Mouse (Mus musculus) stomach, postnatal 0 days (tissue): ENCODE results near the gene Casp3. TPM values are rescaled to one million over a fixed set of nuclear protein-coding genes. Genes with fewer than 3 reads are reported as not detected.

Source experiments
- ATAC-seq: fragments of 200-750 bp; cut with Nextera tagmentation; 2 replicates; pipeline ENCODE4 v1.8.0; 2017; ENCODE audit not compliant: low FRiP score, low TSS enrichment
- DNase-seq: peaks from one replicate; pipeline ENCODE4 v3.0.0-alpha.2; 2016; ENCODE audit warnings: low spot score
- H3K27ac ChIP-seq: fragments of 300-500 bp; sonication (generic); replicated peaks from 2 replicates; pipeline ENCODE4 v1.5.1; 2014; ENCODE audit warnings: mild to moderate bottlenecking, control low read depth
- H3K27me3 ChIP-seq: fragments of 300-500 bp; sonication (generic); 2 replicates; pipeline ENCODE4 v1.6.1; 2014; ENCODE audit warnings: low read length; ENCODE audit not compliant: control insufficient read depth, insufficient read depth
- H3K36me3 ChIP-seq: fragments of 300-500 bp; sonication (generic); 2 replicates; pipeline ENCODE4 v1.6.1; 2014; ENCODE audit warnings: low read length, mixed read lengths; ENCODE audit not compliant: control insufficient read depth, insufficient read depth
- H3K4me1 ChIP-seq: fragments of 300-500 bp; sonication (generic); replicated peaks from 2 replicates; pipeline ENCODE4 v1.6.1; 2014; ENCODE audit warnings: antibody characterized with exemption; ENCODE audit not compliant: control insufficient read depth, insufficient read depth
- H3K4me2 ChIP-seq: fragments of 300-500 bp; sonication (generic); replicated peaks from 2 replicates; pipeline ENCODE4 v1.6.1; 2014; ENCODE audit warnings: low read depth, mild to moderate bottlenecking, control low read depth, moderate library complexity
- H3K4me3 ChIP-seq: fragments of 300-500 bp; sonication (generic); 2 replicates; pipeline ENCODE4 v1.5.1; 2014; ENCODE audit warnings: low read depth, low read length, control low read depth
- H3K9ac ChIP-seq: fragments of 300-500 bp; sonication (generic); 2 replicates; pipeline ENCODE4 v1.6.1; 2014; ENCODE audit warnings: mild to moderate bottlenecking, low read length, control low read depth, mixed read lengths
- H3K9me3 ChIP-seq: fragments of 300-500 bp; sonication (generic); 2 replicates; pipeline ENCODE4 v1.6.1; 2016; ENCODE audit warnings: low read length; ENCODE audit not compliant: control insufficient read depth
- CTCF ChIP-seq: IDR thresholded peaks from 2 replicates; pipeline ENCODE4 v1.5.1; 2016; ENCODE audit warnings: antibody characterized with exemption, low read depth, mild to moderate bottlenecking, moderate library complexity
- EP300 ChIP-seq: optimal IDR thresholded peaks from 2 replicates; pipeline ENCODE3; 2016; ENCODE audit warnings: antibody characterized with exemption
- WGBS: fragments of 180-500 bp; shearing (Covaris S2); extraction: QIAGEN DNeasy Blood & Tissue Kit; methylation state at CpG from one replicate; pipeline ENCODE4 v1.1.7; 2014; 5-methylcytosine and 5-hydroxymethylcytosine counted together
- polyA plus RNA-seq: library from polyadenylated mRNA; unstranded; fragments of >200 nt; fragmentation: Nextera tagmentation; extraction: Ambion mirVana; gene quantifications from 2 replicates; pipeline ENCODE4 v1.2.1, GENCODE M21; 2015

Casp3 gene
- polyA plus RNA-seq, 1 experiment from 2014 or later: 25.0 TPM

DNA sequence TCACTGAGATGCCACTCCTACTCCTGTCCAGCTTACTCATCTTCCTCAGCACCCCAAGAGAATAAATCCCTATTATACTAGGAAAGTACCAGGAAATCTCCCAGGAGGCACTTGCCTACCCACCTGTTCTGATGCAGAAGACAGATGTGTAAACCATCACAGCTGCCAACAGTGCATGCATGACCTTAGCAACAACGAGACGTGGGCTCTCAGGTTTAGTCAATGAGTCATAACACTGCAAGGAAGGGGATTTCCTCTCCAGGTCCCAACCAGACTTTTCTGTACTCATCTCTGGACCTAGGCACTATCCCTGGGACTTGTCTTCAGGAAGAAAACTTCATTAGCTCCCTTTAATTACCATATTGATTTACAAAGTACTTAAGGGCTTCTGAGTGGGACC, 38.8 kb downstream of the Casp3 start:
- no peak overlapping the region for H3K4me3 ChIP-seq
- H3K4me2 ChIP-seq: no peak overlapping the region
- 43% methylated on average over 2 of the region's 2 CpGs for WGBS
- H3K9me3 ChIP-seq: no peaks in the 10 kb centered on the region
- no peaks in the 10 kb centered on the region for H3K36me3 ChIP-seq
- TF ChIP-seq CTCF (no peak), EP300 (no peak)
- no peaks in the 10 kb centered on the region for H3K4me1 ChIP-seq
- no peak overlapping the region for H3K27ac ChIP-seq
- H3K9ac ChIP-seq: no peak overlapping the region
- DNase-seq: no peak
- no peak for ATAC-seq
- H3K27me3 ChIP-seq: no peaks in the 10 kb centered on the region

DNA sequence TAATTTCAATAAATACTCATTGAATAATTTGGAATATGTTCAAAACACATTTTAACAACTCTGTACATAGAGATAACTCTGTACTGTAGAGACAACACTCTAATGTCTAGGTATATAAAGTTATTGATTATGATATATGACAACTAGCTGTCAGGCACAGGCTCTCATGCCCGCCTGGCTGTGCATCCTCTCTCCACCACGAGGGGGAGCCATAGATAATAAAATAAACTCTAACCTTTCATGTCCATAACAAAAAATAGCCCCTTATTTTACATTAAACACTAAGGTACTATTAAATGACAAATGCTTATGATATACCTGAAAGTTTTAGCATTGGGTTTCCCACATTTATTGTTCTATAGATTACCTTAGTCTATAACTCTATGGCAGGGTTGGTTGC, 54.4 kb downstream of the Casp3 start:
- no peak overlapping the region for H3K4me3 ChIP-seq
- 0 out of 2 replicates have a peak, but pooled peaks have one; percentile 26 for ATAC-seq

DNA sequence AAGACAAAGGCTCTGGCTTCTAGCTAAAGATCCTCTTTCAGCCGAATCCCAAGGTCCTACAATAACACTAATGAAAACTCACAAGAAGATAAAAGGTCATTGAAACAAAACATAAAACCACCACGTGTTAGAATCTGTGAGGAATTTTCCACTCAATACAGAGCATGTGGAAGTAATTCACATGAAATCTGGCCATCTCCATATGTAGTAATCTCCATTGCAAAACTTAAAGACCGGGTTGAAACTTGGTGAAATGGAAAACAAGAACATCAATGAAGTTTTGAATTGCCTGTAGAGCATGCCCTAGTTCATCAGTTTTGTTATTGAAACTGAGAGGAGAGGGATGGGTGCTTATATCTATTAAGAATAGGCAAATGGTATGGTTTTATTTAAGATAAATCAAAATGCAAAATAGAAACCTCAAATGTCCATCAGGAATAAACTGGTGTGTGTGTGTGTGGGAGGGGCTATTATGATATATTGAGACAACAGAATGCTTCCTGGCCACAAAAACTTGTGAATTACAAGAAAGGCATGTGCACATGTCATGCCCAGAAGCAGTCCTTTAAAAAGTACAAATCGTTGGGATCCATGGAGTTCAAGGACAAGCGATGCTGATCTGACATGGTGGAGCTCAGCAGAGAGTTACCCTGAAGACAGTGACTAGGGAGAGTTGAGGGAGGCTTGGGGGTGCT, 63.7 kb downstream of the Casp3 start:
- H3K36me3 ChIP-seq: no peaks in the 10 kb centered on the region
- H3K4me2 ChIP-seq: no peak overlapping the region
- H3K27me3 ChIP-seq: no peaks in the 10 kb centered on the region
- no peak for DNase-seq
- no peak overlapping the region for H3K4me3 ChIP-seq
- no peaks in the 10 kb centered on the region for H3K4me1 ChIP-seq
- H3K9me3 ChIP-seq: no peaks in the 10 kb centered on the region
- TF ChIP-seq CTCF (no peak), EP300 (no peak)
- no peak overlapping the region for H3K9ac ChIP-seq
- 67% methylated on average over 5 of the region's 5 CpGs for WGBS
- no peak overlapping the region for H3K27ac ChIP-seq
- no peak for ATAC-seq

More for the DNA sequence above, 54.4 kb downstream of the Casp3 start:
- Histone ChIP-seq H3K4me1 (no peaks in the 10 kb centered on the region), H3K36me3 (no peaks in the 10 kb centered on the region), H3K27ac (no peak overlapping the region), H3K9me3 (no peaks in the 10 kb centered on the region), H3K4me2 (no peak overlapping the region), H3K27me3 (no peaks in the 10 kb centered on the region), H3K9ac (no peak overlapping the region)
- 2% methylated on average over 2 of the region's 2 CpGs for WGBS
- peak; percentile 67 for DNase-seq
- TF ChIP-seq CTCF (peak; percentile 89), EP300 (no peak)

DNA sequence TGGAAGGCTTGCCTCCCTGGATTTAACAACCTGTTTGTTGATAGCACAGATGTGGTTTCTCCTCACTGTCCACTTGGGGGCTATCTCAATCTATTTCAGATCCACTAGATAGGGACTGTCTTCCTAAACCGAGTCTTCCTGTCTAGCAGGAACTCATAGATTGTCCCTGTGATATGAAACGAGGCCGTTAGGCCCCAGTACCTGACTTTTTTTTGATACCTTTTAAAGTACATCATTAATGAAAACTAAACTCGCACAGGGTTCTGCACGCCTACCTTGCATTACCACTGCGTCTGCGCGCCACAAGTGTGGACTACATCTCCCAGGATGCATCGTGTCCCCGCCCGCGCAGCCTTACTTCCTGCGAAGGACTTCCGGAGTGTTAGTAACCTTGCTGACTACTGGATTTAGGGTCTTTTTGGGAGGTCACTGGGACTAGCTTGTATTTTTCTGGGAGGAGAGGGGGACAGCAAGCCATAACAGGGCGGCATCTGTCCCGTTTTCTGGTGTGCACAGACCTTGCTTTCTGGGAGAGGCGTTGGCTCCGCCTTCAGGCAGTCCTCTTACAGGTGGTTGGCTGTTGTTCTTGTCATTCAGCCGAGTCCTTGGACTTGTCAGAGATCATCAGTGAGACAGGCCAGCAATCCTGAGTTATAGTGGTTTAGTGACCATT, 69.7 kb downstream of the Casp3 start:
- H3K27me3 ChIP-seq: no peaks in the 10 kb centered on the region
- peak; percentile 95 for ATAC-seq
- H3K9ac ChIP-seq: peak overlapping the region; percentile 70
- peak overlapping the region; percentile 47 for H3K4me3 ChIP-seq
- no peaks in the 10 kb centered on the region for H3K36me3 ChIP-seq
- peak overlapping the region; percentile 43 for H3K4me2 ChIP-seq
- no peaks in the 10 kb centered on the region for H3K9me3 ChIP-seq
- H3K27ac ChIP-seq: peak overlapping the region; percentile 85
- DNase-seq: peak; percentile 93
- TF ChIP-seq CTCF (peak; percentile 74), EP300 (no peak)
- no peaks in the 10 kb centered on the region for H3K4me1 ChIP-seq
- under 1% methylated on average over 19 of the region's 19 CpGs for WGBS

Other genes starting within 250 kb of the Casp3 start
- 47.4 and 47.5 TPM in 2 replicates for gene Acsl1, start 146.3 kb upstream of the Casp3 start, polyA plus RNA-seq
- 5.4 and 7.3 TPM in 2 replicates for gene Cenpu, start 65.3 kb upstream of the Casp3 start, polyA plus RNA-seq
- gene Primpol, start 79 bp upstream of the Casp3 start, polyA plus RNA-seq: 4.0 and 6.1 TPM in 2 replicates
- gene Irf2, start 122.4 kb downstream of the Casp3 start, polyA plus RNA-seq: 23.3 and 27.0 TPM in 2 replicates